Mouse (Mus musculus) gastrocnemius, adult 8-10 months (tissue): ENCODE data around the gene Setdb2. TPM values are rescaled to one million over a fixed set of nuclear protein-coding genes. Genes with fewer than 3 reads are reported as not detected.
A peak's percentile ranks its signal among the peaks of the same experiment; 100 is the strongest.

Experiments used
- DNase-seq, 2 experiments: peaks; one replicate each; pipeline ENCODE4 v3.0.0; 2022; ENCODE audit warnings: low spot score in 2 of 2
- total RNA-seq, 4 experiments: library from RNA; stranded (reverse); gene quantifications; 2 replicates each; pipeline ENCODE4 v1.2.4; 2022

Gene Setdb2
- total RNA-seq, 4 experiments from 2014 or later: 2.8 to 5.3 (median 4.4) TPM

DNA sequence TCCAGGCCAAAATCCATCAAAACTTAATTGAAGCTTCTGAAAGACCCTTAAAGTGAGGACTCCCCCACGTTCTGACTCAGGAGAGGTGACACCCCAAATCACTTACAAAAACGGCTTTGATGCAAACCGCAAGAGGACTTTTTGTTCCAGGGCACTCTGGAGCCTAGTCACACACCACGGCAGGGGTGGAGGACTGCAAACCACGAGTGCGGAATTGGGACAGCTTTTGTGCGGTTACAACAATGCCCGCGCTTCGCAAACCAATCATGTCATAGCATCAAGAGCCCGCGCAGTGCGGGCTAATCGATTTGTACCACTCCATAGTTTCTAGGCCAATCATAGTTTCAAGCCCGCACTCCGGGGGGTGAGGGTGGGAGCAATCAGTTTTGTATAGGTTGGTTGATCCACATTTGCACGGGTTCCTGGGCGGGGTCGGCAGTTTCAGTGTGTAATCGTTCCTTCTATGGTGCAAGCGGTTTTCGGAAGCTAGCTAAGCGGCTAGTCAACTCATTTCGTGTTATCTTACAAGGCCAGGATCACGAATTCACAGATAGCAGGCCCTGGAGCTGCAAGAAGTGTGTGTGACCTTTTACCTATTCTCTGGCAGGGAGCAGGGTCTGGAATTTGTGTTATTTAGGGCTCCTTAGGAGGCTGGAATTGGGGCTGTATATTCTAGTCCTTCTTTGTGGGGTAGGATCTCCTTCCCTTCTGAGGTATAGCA, 70.2 kb downstream of the Setdb2 start:
- DNase-seq: no peak

- DNase-seq: no peak
These were observed 74.1 kb downstream of the Setdb2 start for GRCm38 (mm10) chr14:59366386-59367105.

GRCm38 (mm10) chr14:59365244-59365644, 75.4 kb downstream of the Setdb2 start, which contains the start of gene Phf11d:
Phf11d (minus strand) TSS chr14:59365470.
- DNase-seq: peak; percentile 6 to 16

Other genes with a start within 250 kb of the Setdb2 start
- gene Rcbtb1, start 239.7 kb downstream of the Setdb2 start, total RNA-seq: 10 to 100 TPM; 11.0 to 14.5 (median 13.9) TPM
- gene Gm6904, start 180.7 kb downstream of the Setdb2 start, total RNA-seq: not detected
- gene Phf11a, start 143.4 kb downstream of the Setdb2 start, total RNA-seq: not detected
- gene Phf11b, start 99.5 kb downstream of the Setdb2 start, total RNA-seq: not detected
- 1 to 10 TPM in 2 of 4 experiments, under 1 TPM in 2; 0.56 to 2.3 (median 1.1) TPM for gene Phf11d, start 75.4 kb downstream of the Setdb2 start, total RNA-seq
- gene Phf11c, start 45.5 kb downstream of the Setdb2 start, total RNA-seq: under 1 TPM in 3 of 4 experiments, not detected in 1; 0.15 to 0.36 (median 0.36) TPM
- 10 to 100 TPM; 20.9 to 26.5 (median 22.3) TPM for gene Cab39l, start 88 bp upstream of the Setdb2 start, total RNA-seq
- 10 to 100 TPM; 30.2 to 37.7 (median 31.2) TPM for gene Cdadc1, start 157.1 kb upstream of the Setdb2 start, total RNA-seq
- gene Shisa2, start 184.4 kb upstream of the Setdb2 start, total RNA-seq: 10 to 100 TPM; 52.7 to 80.1 (median 76.0) TPM